Mouse (Mus musculus) hindbrain, embryonic 14.5 days (tissue): Measurements from ENCODE around the gene Atp8b4. TPM values are rescaled to one million over a fixed set of nuclear protein-coding genes. Genes with fewer than 3 reads are reported as not detected.

Experiments used
- ATAC-seq: fragments of 200-750 bp; cut with Nextera tagmentation; 2 replicates; pipeline ENCODE4 v1.8.0; 2017; ENCODE audit warnings: moderate number of reproducible peaks, mild to moderate bottlenecking, moderate TSS enrichment, moderate library complexity; ENCODE audit not compliant: low FRiP score
- DNase-seq: peaks from one replicate; pipeline ENCODE4 v3.0.0-alpha.2; 2015; ENCODE audit warnings: low spot score
- H3K27ac ChIP-seq: fragments of 300-500 bp; sonication (generic); 2 replicates; pipeline ENCODE4 v1.5.1; 2014; ENCODE audit warnings: mild to moderate bottlenecking, moderate library complexity
- H3K27me3 ChIP-seq: fragments of 300-500 bp; sonication (generic); 2 replicates; pipeline ENCODE4 v1.6.1; 2014; ENCODE audit warnings: mild to moderate bottlenecking, low read length, mixed read lengths; ENCODE audit not compliant: control insufficient read depth, insufficient read depth
- H3K36me3 ChIP-seq: fragments of 300-500 bp; sonication (generic); replicated peaks from 2 replicates; pipeline ENCODE4 v1.6.1; 2014; ENCODE audit not compliant: control insufficient read depth, insufficient read depth
- H3K4me1 ChIP-seq: fragments of 300-500 bp; sonication (generic); replicated peaks from 2 replicates; pipeline ENCODE4 v1.6.1; 2014; ENCODE audit warnings: antibody characterized with exemption, low read length, mixed read lengths; ENCODE audit not compliant: control insufficient read depth, insufficient read depth
- H3K4me2 ChIP-seq: fragments of 300-500 bp; sonication (generic); replicated peaks from 2 replicates; pipeline ENCODE4 v1.6.1; 2014; ENCODE audit warnings: mild to moderate bottlenecking, moderate library complexity
- H3K4me3 ChIP-seq: fragments of 300-500 bp; sonication (generic); replicated peaks from 2 replicates; pipeline ENCODE4 v1.5.1; 2014; ENCODE audit warnings: mild to moderate bottlenecking, low read length
- H3K9ac ChIP-seq: fragments of 300-500 bp; sonication (generic); 2 replicates; pipeline ENCODE4 v1.6.1; 2014
- H3K9me3 ChIP-seq: fragments of 300-500 bp; sonication (generic); 2 replicates; pipeline ENCODE4 v1.6.1; 2016; ENCODE audit warnings: low read length; ENCODE audit not compliant: control insufficient read depth
- WGBS: fragments of 180-500 bp; shearing (Covaris S2); extraction: QIAGEN DNeasy Blood & Tissue Kit; methylation state at CpG from one replicate; pipeline ENCODE4 v1.1.7; 2014; 5-methylcytosine and 5-hydroxymethylcytosine counted together
- polyA plus RNA-seq: library from polyadenylated mRNA; unstranded; fragments of >200 nt; fragmentation: Nextera tagmentation; extraction: Ambion mirVana; gene quantifications from 2 replicates; pipeline ENCODE4 v1.2.1, GENCODE M21; 2014

The Atp8b4 gene
- polyA plus RNA-seq, 1 experiment from 2014 or later: 0.08 TPM

DNA sequence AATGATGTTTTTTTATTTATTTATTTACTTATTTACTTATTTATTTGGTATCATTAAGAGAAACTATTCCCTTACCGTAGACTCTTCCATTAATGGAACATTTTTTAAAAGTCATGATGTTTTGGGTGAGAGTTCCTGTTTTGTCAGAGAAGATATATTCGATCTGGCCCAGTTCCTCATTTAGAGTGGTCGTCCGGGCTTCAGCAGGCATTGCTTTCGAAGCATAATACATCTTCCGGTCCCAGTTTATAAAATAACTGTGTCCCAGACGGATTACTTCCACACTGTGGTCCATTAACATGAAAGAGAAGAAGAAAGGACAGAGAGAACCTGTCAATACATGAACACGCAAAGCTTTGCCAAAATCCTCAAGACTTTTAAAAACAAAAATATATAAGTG lies 103.0 kb downstream of the Atp8b4 start:
- no peaks in the 10 kb centered on the region for H3K4me1 ChIP-seq
- 88% methylated on average over 8 of the region's 8 CpGs for WGBS

DNA sequence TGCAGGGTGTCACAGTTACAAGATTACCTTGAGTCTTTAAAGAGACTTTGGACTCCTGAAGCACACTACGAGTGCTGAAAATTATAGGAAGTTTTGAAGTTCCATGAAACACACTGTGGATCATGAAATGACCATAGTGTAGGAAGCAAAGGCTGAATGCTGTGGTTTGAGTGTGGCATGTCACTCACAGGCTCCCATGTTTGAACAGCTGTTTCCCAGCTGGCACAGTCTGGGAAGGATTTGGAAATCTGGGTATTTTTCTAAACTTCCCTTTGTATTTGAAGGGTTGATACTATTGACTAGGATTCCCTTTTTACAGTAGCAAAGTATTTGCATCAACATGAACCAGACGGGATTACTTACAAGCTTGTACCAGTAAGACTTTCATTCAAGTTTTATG lies 105.5 kb downstream of the Atp8b4 start:
- H3K9me3 ChIP-seq: no peaks in the 10 kb centered on the region
- H3K4me2 ChIP-seq: no peak overlapping the region
- ATAC-seq (no peak), DNase-seq (no peak)
- H3K36me3 ChIP-seq: no peaks in the 10 kb centered on the region
- no peak overlapping the region for H3K27ac ChIP-seq
- no peaks in the 10 kb centered on the region for H3K27me3 ChIP-seq
- H3K4me1 ChIP-seq: no peaks in the 10 kb centered on the region
- WGBS: 77% methylated on average over 2 of the region's 2 CpGs
- no peak overlapping the region for H3K4me3 ChIP-seq
- no peak overlapping the region for H3K9ac ChIP-seq

More for the DNA sequence above, 103.0 kb downstream of the Atp8b4 start:
- no peaks in the 10 kb centered on the region for H3K27me3 ChIP-seq
- ATAC-seq (no peak), DNase-seq (no peak)
- H3K9ac ChIP-seq: no peak overlapping the region
- no peaks in the 10 kb centered on the region for H3K9me3 ChIP-seq
- H3K4me2 ChIP-seq: no peak overlapping the region
- H3K36me3 ChIP-seq: no peaks in the 10 kb centered on the region
- no peak overlapping the region for H3K4me3 ChIP-seq
- no peak overlapping the region for H3K27ac ChIP-seq

DNA sequence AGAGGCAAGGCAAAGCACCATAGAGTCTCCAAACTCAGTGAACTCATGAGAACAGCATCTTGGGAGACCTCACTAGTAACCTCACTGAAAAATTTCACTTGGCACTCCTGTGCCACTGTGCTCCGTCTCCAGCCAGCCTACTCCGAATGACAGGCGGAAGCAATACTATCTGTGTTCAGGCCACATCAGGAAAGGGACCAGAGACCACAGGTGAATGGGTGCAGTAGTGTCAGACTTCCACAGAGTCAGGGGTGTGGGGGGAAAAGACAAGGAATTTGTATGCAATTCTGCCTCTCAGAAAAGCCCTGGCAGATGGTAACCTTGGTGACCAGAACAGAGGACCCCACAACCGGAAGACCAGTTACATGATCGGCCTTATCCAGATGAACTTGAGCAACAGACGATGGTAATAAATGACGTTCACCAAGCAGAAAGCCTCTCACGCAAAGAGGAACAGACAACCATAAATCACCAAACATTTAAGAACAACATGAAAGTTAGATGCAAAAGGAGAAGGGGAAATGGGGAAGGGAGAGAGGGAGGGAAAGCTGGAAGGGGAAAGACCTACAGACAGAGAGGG lies 112.9 kb downstream of the Atp8b4 start:
- Histone ChIP-seq H3K4me2 (no peak overlapping the region), H3K4me1 (no peaks in the 10 kb centered on the region), H3K27me3 (no peaks in the 10 kb centered on the region), H3K9ac (no peak overlapping the region), H3K36me3 (no peaks in the 10 kb centered on the region), H3K27ac (no peak overlapping the region), H3K9me3 (no peaks in the 10 kb centered on the region), H3K4me3 (no peak overlapping the region)
- ATAC-seq (no peak), DNase-seq (no peak)
- 84% methylated on average over 8 of the region's 8 CpGs for WGBS

DNA sequence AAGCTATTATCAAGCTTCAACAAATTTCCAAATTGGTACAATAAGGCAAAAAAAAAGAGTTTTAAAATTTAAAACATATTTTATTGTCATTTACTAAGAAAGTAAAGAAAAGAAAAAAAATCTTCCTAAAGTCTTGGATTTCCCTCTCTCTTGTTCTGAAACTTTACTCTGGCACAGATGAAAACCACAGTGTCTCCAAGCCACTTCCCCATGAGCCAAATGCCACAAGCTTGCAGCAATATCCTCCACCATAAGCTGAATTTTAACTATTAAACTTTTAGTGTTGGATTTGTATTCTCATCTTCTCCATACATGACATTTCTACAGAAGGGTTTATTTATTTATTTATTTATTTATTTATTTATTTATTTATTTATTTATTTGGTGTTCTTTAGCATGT lies 114.4 kb downstream of the Atp8b4 start:
- Histone ChIP-seq H3K4me3 (no peak overlapping the region), H3K9me3 (no peaks in the 10 kb centered on the region), H3K27me3 (no peaks in the 10 kb centered on the region), H3K4me2 (no peak overlapping the region), H3K9ac (no peak overlapping the region), H3K27ac (no peak overlapping the region), H3K4me1 (no peaks in the 10 kb centered on the region), H3K36me3 (no peaks in the 10 kb centered on the region)
- ATAC-seq (no peak), DNase-seq (no peak)

DNA sequence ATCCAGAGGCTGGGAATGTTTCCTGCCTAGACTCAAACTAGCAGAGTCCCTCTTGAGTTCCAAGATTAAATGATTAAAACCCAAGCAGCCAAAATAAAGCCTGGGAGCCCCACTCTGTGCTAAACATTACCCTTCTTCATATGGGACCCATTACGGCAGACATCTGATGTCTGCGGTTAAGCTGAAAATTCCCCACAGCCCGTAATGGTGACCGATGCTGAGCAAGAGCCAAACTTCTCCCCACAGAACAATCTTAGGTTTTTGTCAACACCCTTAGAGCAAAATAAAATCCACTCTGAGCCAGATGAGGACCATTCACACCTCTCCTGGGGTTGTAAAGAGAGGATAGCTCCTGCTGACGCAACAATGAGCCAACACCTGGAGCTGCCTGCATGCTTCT lies 120.2 kb downstream of the Atp8b4 start:
- Histone ChIP-seq H3K27me3 (no peaks in the 10 kb centered on the region), H3K9ac (no peak overlapping the region), H3K4me1 (no peaks in the 10 kb centered on the region), H3K4me2 (no peak overlapping the region), H3K9me3 (no peaks in the 10 kb centered on the region), H3K36me3 (no peaks in the 10 kb centered on the region), H3K27ac (no peak overlapping the region), H3K4me3 (no peak overlapping the region)
- WGBS: 89% methylated on average over 5 of the region's 5 CpGs
- ATAC-seq (no peak), DNase-seq (no peak)

DNA sequence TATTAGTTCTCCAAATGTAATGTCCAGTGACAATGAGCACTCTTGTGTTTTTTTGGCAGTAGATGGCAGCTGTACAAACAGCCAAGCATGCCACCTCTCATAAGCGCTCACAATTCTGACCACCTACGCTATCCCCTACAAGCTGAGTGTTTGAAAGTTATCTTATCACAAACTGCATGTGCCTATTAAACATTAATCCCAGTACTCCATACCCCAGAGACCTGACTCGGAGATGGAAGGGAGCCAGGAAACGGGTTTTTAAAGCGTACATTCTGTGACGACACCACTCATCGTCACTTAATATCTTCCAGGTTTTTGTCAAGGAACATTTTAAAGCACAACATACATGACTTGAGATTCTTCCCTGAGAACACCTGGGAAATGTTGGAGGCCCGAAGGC lies 128.8 kb downstream of the Atp8b4 start:
- ATAC-seq: no peak
- Histone ChIP-seq H3K9ac (no peak overlapping the region), H3K27me3 (no peaks in the 10 kb centered on the region), H3K4me3 (no peak overlapping the region), H3K36me3 (no peaks in the 10 kb centered on the region), H3K9me3 (no peaks in the 10 kb centered on the region), H3K27ac (no peak overlapping the region), H3K4me1 (no peaks in the 10 kb centered on the region), H3K4me2 (no peak overlapping the region)
- WGBS: 88% methylated on average over 8 of the region's 8 CpGs
- DNase-seq: no peak

DNA sequence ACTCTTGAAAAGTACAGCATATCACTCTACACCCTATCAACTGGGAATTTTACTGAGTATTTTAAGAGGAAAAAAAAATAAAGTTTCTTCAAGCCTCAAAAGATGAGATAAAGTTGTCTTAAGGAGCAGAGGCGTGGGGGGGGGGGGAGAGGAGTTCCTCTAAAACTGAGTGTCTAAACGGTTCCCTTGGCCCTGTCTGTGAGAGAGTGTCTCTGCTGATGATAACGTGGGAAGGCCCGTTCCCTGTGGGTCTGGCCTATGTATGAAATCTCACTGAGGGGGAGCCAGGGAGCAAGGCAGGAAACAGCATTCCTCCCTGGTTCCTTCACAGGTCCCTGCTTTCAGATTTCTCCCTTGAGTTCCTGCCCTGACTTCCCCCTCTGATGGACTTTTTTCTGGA lies 130.7 kb downstream of the Atp8b4 start:
- DNase-seq: no peak
- H3K9me3 ChIP-seq: no peaks in the 10 kb centered on the region
- H3K27me3 ChIP-seq: no peaks in the 10 kb centered on the region
- no peak overlapping the region for H3K4me2 ChIP-seq
- H3K4me3 ChIP-seq: no peak overlapping the region
- no peaks in the 10 kb centered on the region for H3K4me1 ChIP-seq
- ATAC-seq: no peak
- H3K9ac ChIP-seq: no peak overlapping the region
- no peak overlapping the region for H3K27ac ChIP-seq
- 58% methylated on average over 4 of the region's 4 CpGs for WGBS
- no peaks in the 10 kb centered on the region for H3K36me3 ChIP-seq

DNA sequence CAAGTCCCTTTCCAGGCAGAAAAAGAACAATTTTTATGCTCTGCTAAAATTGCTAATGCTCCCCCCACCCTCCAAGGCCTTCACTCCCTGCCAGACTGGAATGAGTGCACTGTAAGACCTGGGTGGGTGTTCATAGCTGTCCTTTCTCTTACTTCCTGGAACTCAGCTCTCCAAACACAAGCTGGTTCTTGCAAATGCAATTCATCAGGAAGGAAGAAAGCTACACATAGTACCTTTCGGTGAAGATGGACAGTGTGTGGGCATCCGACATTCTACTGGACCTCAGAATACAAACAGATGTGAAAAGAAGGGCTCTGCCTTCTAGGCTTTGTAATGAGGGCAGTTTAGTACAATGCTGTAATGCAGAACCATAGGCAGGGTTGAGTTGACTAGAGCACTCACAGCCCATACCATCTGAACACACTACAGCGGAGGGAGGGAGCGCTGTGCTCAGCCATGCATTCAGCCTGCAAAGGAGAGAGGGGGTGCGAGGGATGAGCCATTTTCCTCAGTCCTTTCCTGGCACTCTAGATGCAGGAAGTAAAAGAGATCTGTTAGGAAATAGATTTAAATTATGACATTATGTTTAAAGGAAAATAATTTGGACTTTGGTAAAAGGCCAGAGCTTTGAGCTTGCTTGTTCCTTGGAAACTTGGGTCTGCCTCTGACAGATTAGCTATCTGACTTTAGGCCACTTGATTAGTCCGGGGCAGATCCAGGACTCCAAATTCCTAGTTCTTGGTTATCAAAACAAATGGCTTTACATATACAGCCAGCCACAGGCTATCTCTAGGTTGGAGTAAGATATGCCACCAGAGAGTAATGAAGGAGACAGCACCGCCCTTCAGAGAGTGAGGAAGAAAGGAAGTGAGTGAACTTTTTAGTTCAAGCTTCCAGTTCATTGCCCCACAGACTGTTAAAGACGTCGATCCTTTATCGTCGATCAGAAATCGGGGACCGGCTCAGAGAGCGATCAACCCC lies 136.4 kb downstream of the Atp8b4 start:
- no peak for ATAC-seq
- H3K4me1 ChIP-seq: no peaks in the 10 kb centered on the region
- H3K9me3 ChIP-seq: no peaks in the 10 kb centered on the region
- no peak overlapping the region for H3K4me2 ChIP-seq
- WGBS: 82% methylated on average over 14 of the region's 14 CpGs
- no peaks in the 10 kb centered on the region for H3K36me3 ChIP-seq
- no peaks in the 10 kb centered on the region for H3K27me3 ChIP-seq
- no peak for DNase-seq
- H3K4me3 ChIP-seq: no peak overlapping the region
- H3K27ac ChIP-seq: no peak overlapping the region
- H3K9ac ChIP-seq: no peak overlapping the region

DNA sequence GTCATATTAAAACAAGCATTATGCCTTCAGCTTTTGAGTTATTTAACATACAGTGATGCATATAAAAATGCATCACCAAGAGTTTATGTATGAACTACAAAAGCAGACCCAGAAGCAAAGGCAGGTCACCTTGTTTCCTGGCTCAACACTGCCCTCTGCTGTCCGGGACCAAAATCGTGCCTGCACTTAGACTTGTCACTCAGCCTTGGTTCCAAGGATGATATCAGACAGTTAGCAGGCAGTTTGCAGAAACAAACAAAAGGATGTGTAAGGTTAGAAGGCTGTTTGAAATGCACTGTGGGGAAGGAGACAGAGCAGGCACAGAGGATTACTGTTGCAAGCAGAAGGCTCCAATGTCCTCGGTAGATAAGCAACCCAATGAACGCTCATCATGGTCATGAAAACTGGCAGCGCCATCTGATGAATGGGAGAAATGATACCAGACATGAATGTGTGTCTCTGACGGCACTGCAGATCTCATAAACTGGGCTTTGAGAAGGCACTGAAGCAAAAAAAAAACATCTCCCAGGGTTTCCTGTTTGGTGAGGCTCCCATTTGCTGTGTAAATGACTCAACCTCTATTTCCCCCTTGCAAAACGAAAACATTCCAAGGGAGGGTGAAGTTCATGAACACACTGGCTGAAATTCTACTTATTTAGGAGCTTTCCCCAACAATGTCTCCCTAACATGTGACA lies 137.3 kb downstream of the Atp8b4 start:
- no peaks in the 10 kb centered on the region for H3K36me3 ChIP-seq
- H3K9ac ChIP-seq: no peak overlapping the region
- H3K9me3 ChIP-seq: no peaks in the 10 kb centered on the region
- no peak overlapping the region for H3K4me2 ChIP-seq
- H3K4me3 ChIP-seq: no peak overlapping the region
- ATAC-seq (peak; percentile 77; the same call in 1 of the 2 replicates), DNase-seq (peak; percentile 88)
- H3K4me1 ChIP-seq: no peaks in the 10 kb centered on the region
- 56% methylated on average over 7 of the region's 7 CpGs for WGBS
- H3K27me3 ChIP-seq: no peaks in the 10 kb centered on the region
- no peak overlapping the region for H3K27ac ChIP-seq
